Mouse (Mus musculus) small intestine, adult 2 months (tissue): ENCODE results near the gene Rpl7l1.

Experiments
- CTCF ChIP-seq: fragments of 200-500 bp; IDR thresholded peaks from 2 replicates; pipeline ENCODE4 v1.5.1; 2012; ENCODE audit warnings: low read depth, mild to moderate bottlenecking, control low read depth, inconsistent platforms, low read length, moderate library complexity, mixed read lengths; ENCODE audit not compliant: insufficient replicate concordance, insufficient read length; ENCODE audit errors: extremely low read depth
- POLR2A ChIP-seq: fragments of 200-500 bp; IDR thresholded peaks from 2 replicates; pipeline ENCODE4 v1.6.1; 2012; ENCODE audit warnings: low read depth, mild to moderate bottlenecking, control low read depth, inconsistent platforms, low read length, moderate library complexity

DNA sequence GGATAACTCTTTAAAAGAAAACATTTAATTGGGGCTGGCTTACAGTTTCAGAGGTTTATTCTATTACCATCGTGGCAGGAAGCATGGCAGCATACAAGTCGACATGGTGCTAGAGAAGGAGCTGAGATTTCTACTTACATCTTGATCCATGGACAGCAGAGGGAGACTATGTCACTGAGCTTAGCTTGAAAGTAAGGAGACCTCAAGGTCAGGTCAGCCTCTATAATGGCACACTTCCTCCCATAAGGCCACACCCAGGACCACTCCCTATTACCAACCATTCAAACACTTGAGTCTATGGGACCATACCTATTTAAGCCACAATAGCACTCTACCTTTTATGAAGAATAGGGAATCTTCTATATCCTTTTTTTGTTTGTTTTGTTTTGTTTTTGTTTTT lies 10.5 kb upstream of the Rpl7l1 start:
- TF ChIP-seq POLR2A (no peak), CTCF (no peak)
